Mouse (Mus musculus) midbrain, postnatal 0 days (tissue): ENCODE results near the gene Syngr1. TPM values are rescaled to one million over a fixed set of nuclear protein-coding genes. Genes with fewer than 3 reads are reported as not detected.

ENCODE experiments used
- ATAC-seq: fragments of 200-750 bp; cut with Nextera tagmentation; 2 replicates; pipeline ENCODE4 v1.8.0; 2017; ENCODE audit warnings: moderate number of reproducible peaks, mild to moderate bottlenecking, moderate TSS enrichment, moderate library complexity; ENCODE audit not compliant: low FRiP score
- DNase-seq: peaks from one replicate; pipeline ENCODE4 v3.0.0-alpha.2; 2015; ENCODE audit warnings: low spot score
- H3K27ac ChIP-seq: fragments of 300-500 bp; sonication (generic); 2 replicates; pipeline ENCODE4 v1.5.1; 2014; ENCODE audit warnings: low read depth, mild to moderate bottlenecking, low read length, mixed read lengths
- H3K27me3 ChIP-seq: fragments of 300-500 bp; sonication (generic); 2 replicates; pipeline ENCODE4 v1.6.1; 2014; ENCODE audit warnings: low read length, control low read depth, mixed read lengths; ENCODE audit not compliant: insufficient read depth
- H3K36me3 ChIP-seq: fragments of 300-500 bp; sonication (generic); 2 replicates; pipeline ENCODE4 v1.6.1; 2014; ENCODE audit warnings: low read length, control low read depth, mixed read lengths; ENCODE audit not compliant: insufficient read depth
- H3K4me1 ChIP-seq: fragments of 300-500 bp; sonication (generic); 2 replicates; pipeline ENCODE4 v1.6.1; 2014; ENCODE audit warnings: mild to moderate bottlenecking, control low read depth, antibody characterized with exemption, low read length, mixed read lengths; ENCODE audit not compliant: insufficient read depth
- H3K4me2 ChIP-seq: fragments of 300-500 bp; sonication (generic); 2 replicates; pipeline ENCODE4 v1.6.1; 2014; ENCODE audit warnings: low read depth, mild to moderate bottlenecking, low read length, mixed read lengths; ENCODE audit not compliant: poor library complexity, severe bottlenecking
- H3K4me3 ChIP-seq: fragments of 300-500 bp; sonication (generic); 2 replicates; pipeline ENCODE4 v1.5.1; 2014; ENCODE audit warnings: low read depth, mild to moderate bottlenecking, low read length, moderate library complexity
- H3K9ac ChIP-seq: fragments of 300-500 bp; sonication (generic); replicated peaks from 2 replicates; pipeline ENCODE4 v1.6.1; 2014; ENCODE audit warnings: mild to moderate bottlenecking, low read length, moderate library complexity, mixed read lengths; ENCODE audit not compliant: poor library complexity, severe bottlenecking
- H3K9me3 ChIP-seq: fragments of 300-500 bp; sonication (generic); 2 replicates; pipeline ENCODE4 v1.6.1; 2016; ENCODE audit warnings: low read length, control low read depth
- CTCF ChIP-seq: IDR thresholded peaks from 2 replicates; pipeline ENCODE4 v1.5.1; 2016; ENCODE audit warnings: antibody characterized with exemption, mild to moderate bottlenecking
- whole genome bisulfite sequencing: fragments of 180-500 bp; shearing (Covaris S2); extraction: QIAGEN DNeasy Blood & Tissue Kit; methylation state at CpG from one replicate; pipeline ENCODE4 v1.1.7; 2014; 5-methylcytosine and 5-hydroxymethylcytosine counted together
- polyA plus RNA-seq: library from polyadenylated mRNA; unstranded; fragments of >200 nt; fragmentation: Nextera tagmentation; extraction: Ambion mirVana; gene quantifications from 2 replicates; pipeline ENCODE4 v1.2.1, GENCODE M21; 2015
- total RNA-seq: library from RNA; depleted of rRNA; stranded (reverse); fragments of >200 nt; gene quantifications from 2 replicates; pipeline ENCODE4 v1.2.3, GENCODE M21; 2014

The Syngr1 gene
- total and polyA plus RNA-seq, 2 experiments from 2014 or later, result 81.5 to 220 TPM

GRCm38 (mm10) chr15:80078058-80078814 is 12.9 kb upstream of the Syngr1 start:
- Histone ChIP-seq H3K4me3 (no peak overlapping the region), H3K9ac (no peak overlapping the region), H3K4me1 (peaks cover 11% of the 10 kb centered on the region; the same call in 1 of the 2 replicates), H3K27ac (no peak overlapping the region), H3K4me2 (no peak overlapping the region), H3K9me3 (no peaks in the 10 kb centered on the region), H3K27me3 (no peaks in the 10 kb centered on the region), H3K36me3 (peaks cover 30% of the 10 kb centered on the region)
- DNase-seq, result no peak
- WGBS, result 72% methylated on average over 11 of the region's 11 CpGs
- no peak for ATAC-seq
- peak; percentile 14; the same call in 1 of the 2 replicates for TF ChIP-seq CTCF

DNA sequence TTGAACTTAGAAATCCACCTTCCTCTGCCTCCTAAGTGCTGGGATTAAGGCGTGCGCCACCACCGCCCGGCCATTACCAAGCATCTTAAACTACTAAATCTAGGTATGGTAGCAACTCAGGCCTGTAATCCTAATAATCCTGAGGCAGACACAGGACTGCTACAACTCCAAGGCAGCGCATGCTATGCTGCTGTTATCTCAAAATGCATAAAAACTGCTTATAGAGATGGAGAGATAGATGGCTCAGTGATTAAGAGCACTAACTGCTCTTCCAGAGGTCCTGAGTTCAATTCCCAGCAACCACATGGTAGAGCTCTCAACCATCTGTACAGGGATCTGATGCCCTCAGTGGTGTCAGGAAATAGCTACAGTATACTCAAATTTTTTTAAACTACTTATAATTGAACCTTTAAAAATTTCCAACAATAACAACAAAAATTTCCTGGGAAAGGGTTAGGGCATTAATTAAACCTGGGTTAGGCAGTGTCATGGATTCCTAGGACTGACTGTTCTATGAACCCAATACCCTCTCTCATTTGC is 11.9 kb upstream of the Syngr1 start:
- DNase-seq, result no peak
- Histone ChIP-seq H3K27me3 (no peaks in the 10 kb centered on the region), H3K9ac (no peak overlapping the region), H3K27ac (no peak overlapping the region), H3K36me3 (peaks cover 30% of the 10 kb centered on the region), H3K9me3 (no peaks in the 10 kb centered on the region), H3K4me2 (no peak overlapping the region), H3K4me3 (no peak overlapping the region), H3K4me1 (peaks cover 11% of the 10 kb centered on the region; the same call in 1 of the 2 replicates)
- TF ChIP-seq CTCF, result no peak
- ATAC-seq, result no peak
- whole genome bisulfite sequencing, result 90% methylated on average over 5 of the region's 5 CpGs

- no peaks in the 10 kb centered on the region for H3K9me3 ChIP-seq
- H3K4me1 ChIP-seq, result peaks cover 11% of the 10 kb centered on the region; the same call in 1 of the 2 replicates
- H3K4me2 ChIP-seq, result no peak overlapping the region
- DNase-seq, result no peak
- no peak overlapping the region for H3K27ac ChIP-seq
- no peak overlapping the region for H3K4me3 ChIP-seq
- H3K27me3 ChIP-seq, result no peaks in the 10 kb centered on the region
- no peak for ATAC-seq
- no peak overlapping the region for H3K9ac ChIP-seq
- 86% methylated on average over 3 of the region's 3 CpGs for WGBS
- no peak for TF ChIP-seq CTCF
- peaks cover 30% of the 10 kb centered on the region for H3K36me3 ChIP-seq
Measured at GRCm38 (mm10) chr15:80079954-80080353, 11.2 kb upstream of the Syngr1 start.

- no peak overlapping the region for H3K27ac ChIP-seq
- no peaks in the 10 kb centered on the region for H3K27me3 ChIP-seq
- peak; percentile 85 for TF ChIP-seq CTCF
- peaks cover 30% of the 10 kb centered on the region for H3K36me3 ChIP-seq
- 53% methylated on average over 9 of the region's 9 CpGs for WGBS
- no peak for ATAC-seq
- peak; percentile 88 for DNase-seq
- no peaks in the 10 kb centered on the region for H3K9me3 ChIP-seq
- 0 out of 2 replicates have a peak overlapping the region, but pooled peaks have one; percentile 33 for H3K9ac ChIP-seq
- 0 out of 2 replicates have a peak overlapping the region, but pooled peaks have one; percentile 8 for H3K4me3 ChIP-seq
- H3K4me2 ChIP-seq, result peak overlapping the region; percentile 60; the same call in 1 of the 2 replicates
- peaks cover 11% of the 10 kb centered on the region; the same call in 1 of the 2 replicates for H3K4me1 ChIP-seq
Measured at GRCm38 (mm10) chr15:80080711-80081615, 10.2 kb upstream of the Syngr1 start.

DNA sequence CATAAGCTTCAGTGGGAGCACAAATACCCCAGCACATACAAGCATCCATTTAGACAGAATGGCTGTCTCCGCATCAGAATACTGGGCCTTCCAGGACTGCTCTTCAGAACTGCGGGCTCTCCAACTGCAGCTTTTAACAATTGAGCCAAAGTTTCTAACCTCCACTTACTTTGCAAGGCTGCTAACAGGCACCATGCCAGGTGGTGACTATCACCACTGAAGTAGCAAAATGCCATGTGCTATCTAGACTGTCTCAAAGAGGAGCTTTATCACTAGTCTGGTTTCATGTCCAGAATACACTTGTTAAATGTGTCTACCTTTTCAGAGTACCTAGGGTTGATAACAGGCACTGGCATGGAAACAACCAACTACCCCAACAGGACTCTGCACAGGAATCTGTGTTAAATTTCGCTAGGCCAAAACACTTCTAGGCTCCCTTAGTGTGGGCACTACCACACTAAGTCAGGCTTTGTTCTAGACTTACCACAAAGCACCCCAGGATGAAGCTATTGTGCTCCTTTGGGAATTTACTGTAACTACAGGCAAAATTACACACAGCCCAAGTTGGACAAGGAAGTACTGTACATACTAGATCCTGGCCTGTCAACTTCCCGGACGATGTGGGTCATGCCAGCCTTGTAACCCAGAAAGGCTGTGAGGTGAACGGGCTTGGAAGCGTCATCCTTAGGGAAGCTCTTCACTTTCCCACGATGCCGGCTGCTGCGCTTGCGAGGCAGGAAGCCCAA is 9.2 kb upstream of the Syngr1 start:
- no peak for ATAC-seq

More for the DNA sequence above, 9.2 kb upstream of the Syngr1 start:
- Histone ChIP-seq H3K4me1 (peaks cover 11% of the 10 kb centered on the region; the same call in 1 of the 2 replicates), H3K4me2 (peak overlapping the region; percentile 60), H3K9me3 (no peaks in the 10 kb centered on the region), H3K4me3 (peak overlapping the region; percentile 80), H3K27me3 (no peaks in the 10 kb centered on the region), H3K27ac (no peak overlapping the region), H3K36me3 (peaks cover 28% of the 10 kb centered on the region), H3K9ac (peak overlapping the region; percentile 95)
- DNase-seq, result no peak
- WGBS, result 8% methylated on average over 11 of the region's 11 CpGs
- no peak for TF ChIP-seq CTCF
